Mouse (Mus musculus) testis, adult 2 months (tissue): ENCODE measurements around the gene Fzr1. TPM values are rescaled to one million over a fixed set of nuclear protein-coding genes. Genes with fewer than 3 reads are reported as not detected.

ENCODE experiments used
- H3K27ac ChIP-seq: fragments of 200-500 bp; 2 replicates; pipeline ENCODE4 v1.5.1; 2012; ENCODE audit warnings: low read depth, low read length; ENCODE audit not compliant: control insufficient read depth, insufficient read depth
- H3K27me3 ChIP-seq: fragments of 200-500 bp; 2 replicates; pipeline ENCODE4 v1.6.1; 2012; ENCODE audit warnings: mild to moderate bottlenecking, low read length, moderate library complexity; ENCODE audit not compliant: control insufficient read depth, insufficient read depth
- H3K36me3 ChIP-seq: fragments of 200-500 bp; 2 replicates; pipeline ENCODE4 v1.6.1; 2012; ENCODE audit warnings: mild to moderate bottlenecking, low read length; ENCODE audit not compliant: control insufficient read depth, insufficient read depth
- H3K4me1 ChIP-seq: fragments of 200-500 bp; 2 replicates; pipeline ENCODE4 v1.6.1; 2012; ENCODE audit warnings: low read length; ENCODE audit not compliant: control insufficient read depth, insufficient read depth
- H3K4me3 ChIP-seq: fragments of 200-500 bp; 2 replicates; pipeline ENCODE4 v1.5.1; 2012; ENCODE audit warnings: low read depth, mild to moderate bottlenecking, low read length, moderate library complexity, mixed read lengths; ENCODE audit not compliant: control insufficient read depth
- CTCF ChIP-seq: fragments of 200-500 bp; IDR thresholded peaks from 2 replicates; pipeline ENCODE4 v1.5.1; 2012; ENCODE audit warnings: low read depth, mild to moderate bottlenecking, inconsistent platforms, low read length, moderate library complexity; ENCODE audit not compliant: control insufficient read depth, insufficient read depth, insufficient replicate concordance
- POLR2A ChIP-seq: fragments of 200-500 bp; IDR thresholded peaks from 2 replicates; pipeline ENCODE4 v1.6.1; 2012; ENCODE audit warnings: low read depth, mild to moderate bottlenecking, inconsistent platforms, low read length, moderate library complexity; ENCODE audit not compliant: control insufficient read depth
- polyA plus RNA-seq: library from polyadenylated mRNA; depleted of rRNA; stranded (reverse); fragments of >200 nt; gene quantifications from 2 replicates; pipeline ENCODE4 v1.2.3, GENCODE M21; 2012

The Fzr1 gene
- polyA plus RNA-seq, 1 experiment: 161 TPM

DNA sequence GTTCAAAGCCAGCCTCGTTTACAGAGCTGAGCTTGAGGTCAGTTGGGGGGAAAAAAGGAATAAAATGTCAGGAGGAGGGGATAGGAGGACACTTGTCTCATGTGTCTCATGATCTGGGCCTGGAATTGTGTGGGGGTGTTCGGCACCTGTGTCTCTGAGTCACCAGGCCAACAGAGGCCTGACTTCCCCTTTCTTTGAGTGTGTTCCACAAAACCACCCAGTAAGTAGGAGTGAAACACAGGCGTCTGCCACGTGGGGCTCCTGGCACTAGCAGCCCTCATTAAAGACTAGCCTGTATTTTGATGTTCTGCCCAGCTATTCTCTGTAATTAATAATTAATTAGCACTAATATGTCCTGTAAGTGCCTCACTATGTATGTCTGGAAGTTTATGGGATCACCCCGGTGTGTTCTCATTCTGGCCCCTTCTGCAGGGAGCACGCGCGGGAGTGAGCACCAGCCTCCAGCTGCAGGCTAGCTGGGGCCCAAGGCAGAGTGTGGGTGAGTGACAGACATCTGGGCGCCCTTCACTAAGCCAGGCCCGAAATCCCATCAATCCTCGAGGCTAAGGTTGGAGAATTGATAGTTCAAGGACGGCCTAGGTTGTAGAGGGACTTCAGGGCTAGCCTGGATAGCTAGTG, 21.8 kb downstream of the Fzr1 start:
- Histone ChIP-seq H3K27me3 (no peaks in the 10 kb centered on the region), H3K36me3 (no peaks in the 10 kb centered on the region), H3K27ac (peak overlapping the region; percentile 62), H3K4me3 (peak overlapping the region; percentile 98), H3K4me1 (peaks cover 31% of the 10 kb centered on the region)
- TF ChIP-seq POLR2A (no peak), CTCF (no peak)

DNA sequence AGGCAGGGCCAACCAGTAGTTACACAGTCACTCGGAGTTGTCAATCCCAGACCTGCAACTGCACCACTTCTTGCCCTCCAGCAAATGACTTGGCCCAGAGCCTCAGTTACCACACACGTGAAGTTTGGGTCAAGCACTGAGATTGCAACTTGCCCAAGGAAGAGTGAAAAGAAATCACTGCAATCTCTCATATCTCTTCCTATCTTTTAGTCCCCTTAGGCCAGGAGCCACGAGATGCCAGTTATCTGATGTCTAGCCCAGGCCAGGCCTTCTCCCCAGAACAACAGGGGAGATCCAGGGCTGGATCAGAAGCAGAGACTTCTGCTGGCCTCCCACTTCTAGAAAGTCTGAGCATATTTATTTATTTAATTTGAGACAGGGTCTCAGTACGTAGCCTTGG, 22.8 kb downstream of the Fzr1 start:
- TF ChIP-seq CTCF (no peak), POLR2A (no peak)
- no peak overlapping the region for H3K27ac ChIP-seq
- H3K36me3 ChIP-seq: no peaks in the 10 kb centered on the region
- no peak overlapping the region for H3K4me3 ChIP-seq
- peaks cover 38% of the 10 kb centered on the region for H3K4me1 ChIP-seq
- no peaks in the 10 kb centered on the region for H3K27me3 ChIP-seq

DNA sequence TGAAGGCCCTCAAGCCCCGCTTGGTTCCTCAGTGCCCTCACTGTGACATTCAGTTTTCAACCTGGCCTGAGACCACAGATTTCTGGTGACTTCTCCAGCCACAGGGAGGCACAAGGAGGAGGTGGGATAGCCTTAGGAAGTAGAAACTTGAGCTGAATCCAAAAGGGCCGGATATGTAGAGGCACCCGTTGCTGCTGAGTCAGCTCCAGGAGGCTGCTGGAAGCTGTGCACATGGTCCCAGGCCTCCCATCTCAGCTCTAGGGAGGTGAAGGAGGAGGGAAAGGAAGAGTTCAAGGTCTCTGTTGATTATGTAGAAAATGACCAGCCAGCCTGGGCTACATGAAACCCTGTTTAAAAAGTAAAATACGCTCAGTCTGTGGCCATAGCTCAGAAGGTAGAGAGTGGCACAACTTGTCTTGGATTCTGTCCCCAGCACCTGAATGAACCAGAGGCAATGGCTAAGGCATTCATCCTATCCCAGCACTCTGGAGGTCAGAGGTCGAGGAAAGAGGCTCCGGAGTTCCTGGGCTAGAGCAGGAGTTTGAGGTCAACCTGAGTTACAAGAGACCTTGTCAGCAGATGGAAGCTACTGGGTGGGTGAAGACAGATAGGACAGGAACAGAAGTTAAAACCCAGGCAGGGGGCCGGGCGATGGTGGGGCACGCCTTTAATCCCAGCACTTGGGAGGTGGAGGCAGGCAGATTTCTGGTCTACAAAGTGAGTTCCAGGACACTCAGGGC, 23.4 kb downstream of the Fzr1 start:
- H3K4me1 ChIP-seq: peaks cover 39% of the 10 kb centered on the region
- no peak overlapping the region for H3K27ac ChIP-seq
- no peaks in the 10 kb centered on the region for H3K36me3 ChIP-seq
- no peaks in the 10 kb centered on the region for H3K27me3 ChIP-seq
- TF ChIP-seq CTCF (no peak), POLR2A (no peak)
- no peak overlapping the region for H3K4me3 ChIP-seq

DNA sequence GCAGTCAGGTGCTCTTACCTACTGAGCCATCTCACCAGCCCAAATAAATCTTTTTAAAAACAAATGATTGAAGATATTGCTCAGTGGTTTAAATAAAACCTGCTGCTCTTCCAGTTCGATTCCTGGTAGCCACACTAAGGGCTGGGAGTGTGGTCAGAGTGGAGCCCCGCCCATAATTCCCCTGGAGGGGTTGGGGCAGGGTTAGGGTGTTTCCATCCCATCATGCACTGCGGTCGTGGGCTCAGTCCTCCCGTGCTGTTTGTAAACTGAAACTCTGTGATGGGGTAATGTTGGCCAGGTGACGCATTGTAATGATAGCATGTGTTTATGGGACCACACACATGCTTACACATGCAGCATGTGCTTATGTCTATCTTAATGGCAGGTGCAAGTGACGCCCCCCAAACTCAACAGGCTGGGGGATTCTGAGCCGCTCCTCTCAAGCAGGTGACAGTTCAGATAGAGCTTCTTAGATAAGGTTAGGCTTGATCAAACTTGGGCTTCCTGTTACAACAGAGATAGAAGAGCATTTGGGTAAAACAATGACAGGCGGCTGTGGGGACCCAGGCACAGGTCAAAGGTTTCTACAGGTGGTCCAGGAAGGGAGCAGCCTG, 26.5 kb downstream of the Fzr1 start:
- TF ChIP-seq POLR2A (no peak), CTCF (no peak)
- H3K4me1 ChIP-seq: peaks cover 38% of the 10 kb centered on the region
- no peaks in the 10 kb centered on the region for H3K27me3 ChIP-seq
- no peaks in the 10 kb centered on the region for H3K36me3 ChIP-seq
- H3K4me3 ChIP-seq: no peak overlapping the region
- H3K27ac ChIP-seq: no peak overlapping the region

DNA sequence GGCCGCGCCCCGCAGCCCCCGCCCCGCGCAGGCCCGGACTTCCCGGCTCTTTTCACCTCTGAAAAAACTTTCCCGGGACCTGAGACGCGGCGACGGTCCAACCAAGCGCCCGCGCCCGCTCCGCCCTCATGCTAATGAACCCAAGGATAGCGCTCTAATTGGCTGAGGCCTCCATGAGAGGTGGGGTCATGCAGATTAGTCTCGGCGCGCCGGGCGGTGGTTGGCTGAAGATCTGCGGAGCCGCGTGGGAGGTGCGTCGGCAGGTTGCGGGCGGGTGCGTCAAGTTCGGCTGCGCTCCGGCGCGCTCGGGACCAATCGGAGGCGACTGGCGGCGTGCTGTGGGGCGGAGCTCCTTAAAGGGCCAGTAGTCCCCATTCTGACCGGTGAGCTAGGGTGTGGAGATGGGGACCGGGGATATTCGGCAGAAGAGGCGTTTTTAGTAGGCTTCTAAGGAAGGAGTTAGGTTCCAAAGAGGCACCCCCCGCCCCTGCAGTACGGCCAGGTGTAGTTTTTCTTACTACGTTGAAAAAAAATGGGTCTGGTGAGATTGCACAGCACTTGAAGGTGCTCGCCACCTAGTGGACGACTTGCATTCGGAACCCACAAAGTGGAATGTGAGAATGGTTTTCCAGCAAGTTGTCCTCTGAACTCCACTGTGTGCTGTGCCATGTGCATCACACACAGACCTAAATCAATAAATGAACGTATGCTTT, 27.8 kb downstream of the Fzr1 start, which contains the start of gene Hmg20b:
Gene Hmg20b, minus strand, starts transcription at position 130 of the 713 bp plus-strand sequence.
- Histone ChIP-seq H3K36me3 (no peaks in the 10 kb centered on the region), H3K4me3 (peak within 1 kb of the TSS; percentile 83), H3K27me3 (no peaks in the 10 kb centered on the region), H3K4me1 (peaks cover 36% of the 10 kb centered on the region), H3K27ac (peak within 1 kb of the TSS; percentile 22; the same call in 1 of the 2 replicates)
- TF ChIP-seq CTCF: peak; percentile 59
- TF ChIP-seq POLR2A: no peak

DNA sequence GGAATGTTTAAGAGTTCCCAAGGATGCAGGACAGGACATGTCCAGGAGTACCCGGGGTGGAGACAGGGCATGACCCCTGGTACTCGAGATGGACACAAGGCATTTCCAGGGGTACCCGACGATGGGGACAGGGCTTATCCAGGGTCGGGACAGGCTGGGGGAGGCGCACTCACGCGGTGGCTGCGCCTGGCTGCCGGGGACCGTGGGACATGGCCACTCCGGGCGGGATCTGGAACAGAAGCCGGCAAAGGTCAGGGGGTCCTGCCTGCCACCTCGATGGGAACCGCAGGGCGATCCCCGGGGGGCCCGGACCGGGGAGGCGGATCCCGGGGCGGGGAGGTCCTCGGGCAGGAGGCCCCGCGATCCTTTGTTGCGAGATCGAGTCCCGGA, 28.4 kb downstream of the Fzr1 start:
- TF ChIP-seq POLR2A (no peak), CTCF (no peak)
- Histone ChIP-seq H3K4me1 (peaks cover 34% of the 10 kb centered on the region), H3K27ac (no peak overlapping the region), H3K27me3 (no peaks in the 10 kb centered on the region), H3K36me3 (no peaks in the 10 kb centered on the region), H3K4me3 (peak overlapping the region; percentile 83)

DNA sequence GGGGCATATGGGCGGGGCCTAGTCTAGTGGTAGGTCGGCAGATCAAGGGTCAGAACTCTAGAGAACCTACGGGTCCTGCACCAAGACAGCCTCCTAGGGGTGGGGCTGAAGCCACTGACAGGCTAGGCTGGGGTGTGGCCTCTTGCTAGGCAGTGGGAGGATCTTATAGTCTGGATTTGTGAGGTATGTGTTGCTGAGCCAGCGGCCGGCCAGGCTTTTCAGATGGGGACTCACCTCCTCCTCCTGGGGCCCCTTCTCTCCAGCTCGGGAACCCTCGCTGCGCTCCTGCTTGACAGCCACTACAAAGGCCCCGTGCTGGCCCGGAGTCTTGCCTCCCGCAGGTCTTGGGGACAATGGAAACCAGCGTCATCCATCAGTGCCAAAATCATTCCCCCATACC, 29.2 kb downstream of the Fzr1 start:
- Histone ChIP-seq H3K27ac (no peak overlapping the region), H3K4me1 (peaks cover 32% of the 10 kb centered on the region), H3K4me3 (no peak overlapping the region), H3K36me3 (no peaks in the 10 kb centered on the region), H3K27me3 (no peaks in the 10 kb centered on the region)
- TF ChIP-seq CTCF (no peak), POLR2A (no peak)
